Mouse (Mus musculus): ENCODE data around the gene Acsl4.
A peak's percentile ranks its signal among the peaks of the same experiment; 100 is the strongest.

The Acsl4 gene

GRCm38 (mm10) chrX:142358427-142358826 lies 31.9 kb downstream of the Acsl4 start:
- no peak for DNase-seq (ENCODE audit: extremely low spot score, low spot score)

DNA sequence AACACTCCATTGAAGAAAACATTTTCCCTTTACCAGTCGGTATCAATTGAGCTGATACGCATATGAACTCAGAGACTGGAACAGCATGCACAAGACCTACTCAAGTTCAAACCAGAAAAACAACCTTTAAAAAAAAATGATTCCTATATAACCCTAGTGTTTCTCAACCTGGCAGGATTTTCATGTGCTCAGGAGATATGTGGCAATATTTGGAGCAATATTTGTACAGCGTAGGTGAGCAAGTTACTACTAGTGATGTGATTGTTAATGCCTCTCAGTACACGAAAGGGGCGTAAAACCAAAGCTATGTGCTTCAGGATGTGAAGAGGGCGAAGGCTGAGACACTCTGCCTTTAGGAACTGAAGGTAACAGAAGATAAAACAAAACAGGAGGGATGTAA lies 54.1 kb downstream of the Acsl4 start:
- DNase-seq (ENCODE audit: extremely low spot score, low spot score) = no peak

DNA sequence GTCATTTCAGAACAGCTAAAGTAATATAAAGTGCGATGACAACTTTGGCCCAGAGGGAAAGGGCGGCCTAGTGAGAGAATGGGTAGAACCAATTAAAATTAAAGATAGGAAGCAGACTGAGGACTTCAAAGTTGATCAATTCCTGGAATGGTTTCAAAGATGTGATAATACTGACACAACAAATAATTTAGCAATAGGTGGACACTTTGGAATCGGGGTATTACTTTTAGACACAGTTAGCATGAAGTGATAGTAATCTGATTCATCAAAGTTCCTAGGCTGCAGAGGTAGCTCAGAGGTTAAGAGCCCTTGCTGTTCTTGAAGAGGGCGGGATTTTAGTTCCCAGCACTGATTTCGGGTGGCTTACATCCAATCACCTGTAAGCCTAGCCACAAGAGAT lies 54.8 kb downstream of the Acsl4 start:
- no peak for DNase-seq (ENCODE audit: extremely low spot score, low spot score)

- no peak for DNase-seq (ENCODE audit: extremely low spot score, low spot score)
Observed at GRCm38 (mm10) chrX:142325760-142326159, 64.6 kb downstream of the Acsl4 start.

DNA sequence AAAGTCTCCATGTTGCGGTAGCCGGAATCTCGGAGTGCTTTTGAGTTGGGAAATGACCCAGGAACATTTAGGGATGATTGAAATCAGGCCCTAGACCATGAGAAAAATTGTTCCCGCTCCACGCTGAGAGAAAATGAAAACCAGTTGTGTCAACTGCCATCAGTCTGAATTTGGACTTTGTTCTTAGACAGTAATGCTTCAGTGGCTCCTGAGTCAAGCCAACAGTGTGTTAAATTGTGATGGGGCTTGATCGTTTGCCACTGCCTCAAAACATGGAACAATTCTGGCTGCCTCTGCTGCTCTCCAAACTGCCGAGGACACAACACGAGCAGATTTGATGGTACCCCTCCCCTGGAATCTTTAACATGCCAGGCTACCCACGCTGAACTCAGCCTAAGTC lies 74.2 kb downstream of the Acsl4 start:
- DNase-seq (ENCODE audit: extremely low spot score, low spot score) = no peak

DNA sequence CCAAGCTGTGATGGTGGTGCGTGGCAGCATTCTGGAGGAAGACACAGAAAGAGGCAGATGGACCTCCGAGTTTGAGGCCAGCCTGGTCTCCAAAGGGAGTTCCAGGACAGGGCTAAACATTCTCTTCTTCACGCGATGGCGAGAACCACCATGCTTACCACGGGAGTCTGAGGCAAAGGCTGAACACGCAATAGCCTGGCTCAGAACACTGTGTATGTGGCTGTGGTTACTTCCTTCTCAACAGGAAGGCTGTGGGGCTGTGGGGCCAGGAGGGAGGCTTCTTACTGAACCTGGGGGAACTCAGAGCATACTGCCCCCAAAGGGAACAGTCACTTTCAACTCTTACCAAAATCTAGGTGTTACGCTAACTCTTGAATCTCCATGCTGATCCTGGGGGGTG lies 75.1 kb downstream of the Acsl4 start:
- no peak for DNase-seq (ENCODE audit: extremely low spot score, low spot score)

DNA sequence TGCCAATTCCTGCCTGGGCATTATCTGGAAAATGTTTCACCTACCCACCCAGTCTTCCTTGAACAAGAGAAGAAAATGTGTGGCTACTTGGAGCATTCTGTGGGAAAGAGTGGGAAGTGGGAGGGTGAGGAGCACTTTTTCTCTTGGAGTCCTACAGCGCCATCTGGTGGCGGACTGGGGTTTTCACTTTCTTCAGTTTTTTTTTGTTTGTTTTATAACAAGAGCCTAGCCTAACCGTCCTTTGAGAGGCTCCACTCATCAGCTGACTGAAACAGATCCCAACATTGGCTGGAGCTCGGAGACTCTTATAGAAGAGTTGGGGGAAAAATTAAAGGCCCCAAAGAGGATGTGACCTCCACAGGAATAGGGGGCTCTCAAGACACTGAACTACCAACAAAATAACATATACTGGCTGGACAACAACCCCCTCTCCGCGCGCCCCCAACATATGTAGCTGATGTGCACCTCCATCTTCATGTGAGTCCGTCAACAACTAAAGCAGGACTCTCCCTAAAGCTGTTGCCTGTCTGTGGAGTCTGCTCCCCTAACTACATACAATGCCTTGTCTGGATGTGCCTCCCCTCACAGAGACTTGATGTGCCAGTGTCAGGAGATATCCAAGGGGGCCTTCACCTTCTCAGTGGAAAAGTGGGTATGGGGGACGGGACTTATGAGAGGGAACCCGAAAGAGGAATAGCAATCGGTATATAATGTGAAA lies 75.9 kb downstream of the Acsl4 start:
- DNase-seq (ENCODE audit: extremely low spot score, low spot score) = peak; percentile 59

- DNase-seq (ENCODE audit: extremely low spot score, low spot score) = no peak
Observed at GRCm38 (mm10) chrX:142310431-142310830, 79.9 kb downstream of the Acsl4 start.

DNA sequence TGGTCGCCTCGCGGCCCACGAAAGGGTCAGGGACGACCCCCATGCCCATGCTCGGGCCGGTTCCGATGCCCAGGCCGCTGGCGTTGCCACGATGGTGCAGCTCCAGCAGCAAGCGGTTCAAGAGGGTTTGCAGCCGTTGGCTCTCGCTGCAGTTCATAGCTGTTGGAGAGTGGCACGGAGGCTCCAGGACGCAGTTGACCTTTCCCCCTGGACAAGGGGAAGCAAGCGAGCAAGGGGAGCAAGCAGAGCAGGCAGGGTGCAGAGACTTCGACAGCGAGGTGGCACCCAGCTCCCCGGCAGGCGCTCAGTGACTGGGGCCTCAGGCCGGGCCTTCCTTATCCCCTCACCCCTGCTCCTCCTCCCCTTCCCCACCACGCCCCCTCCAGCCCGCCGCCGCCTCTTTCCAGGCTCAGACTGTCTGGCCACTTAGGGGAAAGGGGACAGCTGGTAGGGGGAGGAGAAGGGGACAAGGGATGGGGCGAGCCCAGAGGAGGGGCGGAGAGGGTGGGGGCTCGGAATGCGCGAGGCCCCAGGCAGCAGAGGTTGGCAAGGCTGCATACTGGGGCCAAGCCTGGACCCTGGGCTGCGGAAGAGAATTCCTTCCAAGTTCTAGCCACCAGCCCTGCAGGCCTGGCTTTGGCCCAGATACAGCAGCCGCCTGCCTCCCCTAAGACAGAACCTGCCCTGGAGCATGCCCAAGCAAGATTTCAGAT lies 84.3 kb downstream of the Acsl4 start, which contains the start of gene Kcne1l:
Gene Kcne1l, minus strand, starts transcription at position 426 of the 713 bp plus-strand sequence.
- DNase-seq (ENCODE audit: extremely low spot score, low spot score) = peak; percentile 52

GRCm38 (mm10) chrX:142305010-142305868 lies 85.1 kb downstream of the Acsl4 start:
- peak; percentile 22 for DNase-seq (ENCODE audit: extremely low spot score, low spot score)

DNA sequence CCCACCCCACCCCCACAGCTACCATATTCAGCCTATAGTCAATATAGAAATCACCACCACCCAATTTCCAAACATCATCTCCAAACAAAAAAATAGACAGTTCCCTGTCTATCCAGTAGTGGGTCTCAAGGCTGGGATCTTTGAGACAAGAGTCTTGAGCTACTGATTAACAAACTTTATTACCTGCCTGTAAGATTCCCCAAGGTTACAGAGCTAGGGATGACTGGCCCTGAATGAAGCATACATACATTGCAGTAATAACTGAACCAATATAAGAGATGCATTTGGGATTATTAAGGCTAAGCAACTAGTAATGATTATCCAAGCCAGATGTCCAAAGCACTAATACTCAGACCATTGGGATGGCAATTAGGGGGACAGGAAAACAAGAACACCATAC lies 85.7 kb downstream of the Acsl4 start:
- no peak for DNase-seq (ENCODE audit: extremely low spot score, low spot score)

GRCm38 (mm10) chrX:142303456-142303855 lies 86.9 kb downstream of the Acsl4 start:
- no peak for DNase-seq (ENCODE audit: extremely low spot score, low spot score)

- no peak for DNase-seq (ENCODE audit: extremely low spot score, low spot score)
Observed at GRCm38 (mm10) chrX:142285905-142286304, 104.4 kb downstream of the Acsl4 start.

DNA sequence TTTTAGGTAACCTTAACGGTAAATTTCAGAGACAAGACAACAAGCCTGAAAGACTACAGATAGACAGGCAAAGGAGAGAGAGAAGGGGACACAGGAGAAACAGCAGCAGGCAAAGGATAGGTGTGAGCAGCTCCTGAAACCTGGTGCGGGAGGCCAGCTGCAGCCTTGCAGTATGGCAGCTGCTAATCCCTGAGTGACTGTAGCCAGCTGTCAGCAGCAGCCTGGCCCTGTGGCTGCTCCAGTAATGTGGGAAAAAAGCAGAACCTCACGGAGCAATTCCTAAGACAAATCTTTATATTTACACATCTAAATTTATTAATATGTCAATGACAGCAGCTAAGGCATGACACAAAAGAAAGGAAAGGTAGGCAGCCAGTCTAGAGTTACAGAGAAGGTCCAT lies 113.8 kb downstream of the Acsl4 start:
- DNase-seq (ENCODE audit: extremely low spot score, low spot score) = no peak

- no peak for DNase-seq (ENCODE audit: extremely low spot score, low spot score)
Observed at GRCm38 (mm10) chrX:142276031-142276430, 114.3 kb downstream of the Acsl4 start.
